Mouse (Mus musculus) NIH3T3 (cell line): ENCODE measurements around the gene Pom121l2.

ENCODE experiments used
- DNase-seq: peaks from one replicate; pipeline ENCODE4 v3.0.0-alpha.2; 2012; ENCODE audit warnings: low read depth

The Pom121l2 gene

GRCm38 (mm10) chr13:21993957-21994738 is 13.2 kb downstream of the Pom121l2 start:
- DNase-seq, result peak; percentile 73

- DNase-seq, result peak; percentile 17
These were observed 13.9 kb downstream of the Pom121l2 start for GRCm38 (mm10) chr13:21994896-21995295.

GRCm38 (mm10) chr13:21995331-21995914 is 14.4 kb downstream of the Pom121l2 start:
- peak; percentile 67 for DNase-seq

- peak; percentile 57 for DNase-seq
These were observed 15.3 kb downstream of the Pom121l2 start for GRCm38 (mm10) chr13:21996101-21996839.

- DNase-seq, result no peak
These were observed 15.8 kb downstream of the Pom121l2 start for GRCm38 (mm10) chr13:21996840-21997185.

GRCm38 (mm10) chr13:21997201-21997820 is 16.3 kb downstream of the Pom121l2 start:
- DNase-seq, result no peak

- DNase-seq, result no peak
These were observed 16.8 kb downstream of the Pom121l2 start for GRCm38 (mm10) chr13:21997821-21998220.

- no peak for DNase-seq
These were observed 17.4 kb downstream of the Pom121l2 start for GRCm38 (mm10) chr13:21998412-21998811.

GRCm38 (mm10) chr13:21999147-21999546 is 18.2 kb downstream of the Pom121l2 start:
- no peak for DNase-seq

GRCm38 (mm10) chr13:22001346-22001745 is 20.4 kb downstream of the Pom121l2 start:
- no peak for DNase-seq

- no peak for DNase-seq
These were observed 20.8 kb downstream of the Pom121l2 start for GRCm38 (mm10) chr13:22001823-22002222.

- peak; percentile 16 for DNase-seq
These were observed 24.8 kb downstream of the Pom121l2 start for GRCm38 (mm10) chr13:22005605-22006333.

- peak; percentile 40 for DNase-seq
These were observed 25.5 kb downstream of the Pom121l2 start for GRCm38 (mm10) chr13:22006334-22007120.

GRCm38 (mm10) chr13:22007121-22007510 is 26.1 kb downstream of the Pom121l2 start:
- no peak for DNase-seq

GRCm38 (mm10) chr13:22007872-22008271 is 26.9 kb downstream of the Pom121l2 start:
- no peak for DNase-seq

- DNase-seq, result no peak
These were observed 27.7 kb downstream of the Pom121l2 start for GRCm38 (mm10) chr13:22008707-22009106.

GRCm38 (mm10) chr13:22009642-22010041 is 28.6 kb downstream of the Pom121l2 start, which contains the start of gene Prss16:
Gene Prss16, minus strand, starts transcription at chr13:22009742.
- no peak for DNase-seq

- no peak for DNase-seq
These were observed 32.7 kb downstream of the Pom121l2 start for GRCm38 (mm10) chr13:22013716-22014115.

- DNase-seq, result no peak
These were observed 33.4 kb downstream of the Pom121l2 start for GRCm38 (mm10) chr13:22014411-22014845.

- DNase-seq, result peak; percentile 86
These were observed 34.8 kb downstream of the Pom121l2 start for GRCm38 (mm10) chr13:22015479-22016450.
